Mouse (Mus musculus) cerebellum, adult 2 months (tissue): Measurements from ENCODE around the gene Pdap1.

Experiments
- CTCF ChIP-seq: fragments of 200-500 bp; IDR thresholded peaks from 2 replicates; pipeline ENCODE4 v1.5.1; 2011; ENCODE audit warnings: low read depth, mild to moderate bottlenecking, control low read depth, low read length, moderate library complexity, borderline replicate concordance; ENCODE audit not compliant: insufficient read depth
- POLR2A ChIP-seq: fragments of 200-500 bp; IDR thresholded peaks from 2 replicates; pipeline ENCODE4 v1.6.1; 2011; ENCODE audit warnings: low read length, control low read depth, borderline replicate concordance; ENCODE audit not compliant: insufficient read depth

DNA sequence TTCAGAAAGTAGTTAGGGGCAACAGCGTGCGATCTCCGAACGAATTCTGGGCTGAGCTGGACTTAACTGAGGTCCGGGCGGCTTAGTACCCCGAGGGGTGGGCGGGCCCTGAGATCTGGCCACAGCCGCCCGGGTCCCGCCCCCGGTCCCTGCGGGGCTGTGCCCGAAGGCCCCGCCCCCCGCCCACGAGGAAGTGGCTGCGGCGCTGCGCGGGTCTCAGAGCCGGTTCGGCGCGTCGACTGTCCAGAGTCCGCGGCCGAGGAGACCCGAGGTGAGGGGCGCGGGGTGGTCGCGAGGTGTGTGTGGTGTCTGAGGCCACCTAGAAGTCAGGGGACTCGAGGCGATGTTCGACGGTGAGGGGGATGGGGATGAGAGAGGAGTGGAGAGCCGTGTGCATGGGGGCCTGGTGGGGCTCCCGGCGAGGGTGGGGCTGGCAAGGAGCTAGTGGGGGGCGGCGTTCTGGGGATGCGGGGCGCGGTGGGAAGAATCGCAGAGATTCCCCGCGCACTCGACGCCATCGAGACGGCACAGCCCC, 25.9 kb downstream of the Pdap1 start, which contains the start of gene Arpc1b:
- TF ChIP-seq CTCF (no peak), POLR2A (no peak)
